Mouse (Mus musculus): Measurements from ENCODE around the gene Nrip2.
"Not testable (repeated sequence)": the region's sequence is repeated elsewhere in the genome, so short reads cannot be mapped to it uniquely, and the experiment has no call there.

Nrip2 gene

GRCm38 (mm10) chr6:128398996-128399395 is at the start of gene Nrip2:
Gene Nrip2, plus strand, starts transcription at chr6:128399296.
- DNase-seq: no peak

DNA sequence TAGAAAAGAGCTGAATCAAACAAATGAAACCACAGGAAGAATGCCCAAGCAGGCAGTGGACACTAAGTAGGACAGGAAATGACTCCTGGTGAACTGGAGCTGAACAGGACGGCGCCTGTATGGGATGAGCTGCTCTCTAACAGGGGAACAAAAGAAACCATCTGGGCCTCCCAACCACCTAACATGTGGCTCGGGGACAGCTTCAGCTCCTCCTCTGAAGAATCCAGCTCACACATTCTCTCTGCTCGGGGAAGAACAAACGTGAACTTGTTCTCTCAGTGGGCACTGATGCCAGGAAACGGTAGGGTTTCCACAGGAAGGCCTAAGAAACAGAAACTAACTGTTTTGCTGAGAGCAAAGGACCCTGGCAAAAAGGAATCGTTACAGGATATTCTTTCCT is 49.4 kb upstream of the Nrip2 start:
- DNase-seq: peak; percentile 12

DNA sequence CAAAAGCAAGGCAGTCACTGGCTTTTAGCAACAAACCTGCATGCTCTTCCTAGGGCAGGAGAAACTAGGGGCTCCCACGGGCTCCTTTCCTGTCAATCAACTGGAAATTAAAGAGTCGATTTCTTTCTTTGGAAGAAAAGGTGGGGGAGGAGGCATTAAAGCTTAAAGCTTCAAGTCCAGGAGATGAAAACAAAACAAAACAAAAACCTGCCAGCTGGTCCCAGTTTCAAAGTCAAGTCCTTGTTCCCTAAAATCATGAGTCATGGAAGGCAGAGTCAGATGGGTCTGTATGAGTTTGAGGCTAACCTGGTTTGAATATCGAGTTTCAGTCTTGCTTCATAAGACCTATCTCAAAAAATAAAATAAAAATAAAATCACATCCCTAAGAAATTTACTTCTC is 45.0 kb upstream of the Nrip2 start:
- DNase-seq: no peak

DNA sequence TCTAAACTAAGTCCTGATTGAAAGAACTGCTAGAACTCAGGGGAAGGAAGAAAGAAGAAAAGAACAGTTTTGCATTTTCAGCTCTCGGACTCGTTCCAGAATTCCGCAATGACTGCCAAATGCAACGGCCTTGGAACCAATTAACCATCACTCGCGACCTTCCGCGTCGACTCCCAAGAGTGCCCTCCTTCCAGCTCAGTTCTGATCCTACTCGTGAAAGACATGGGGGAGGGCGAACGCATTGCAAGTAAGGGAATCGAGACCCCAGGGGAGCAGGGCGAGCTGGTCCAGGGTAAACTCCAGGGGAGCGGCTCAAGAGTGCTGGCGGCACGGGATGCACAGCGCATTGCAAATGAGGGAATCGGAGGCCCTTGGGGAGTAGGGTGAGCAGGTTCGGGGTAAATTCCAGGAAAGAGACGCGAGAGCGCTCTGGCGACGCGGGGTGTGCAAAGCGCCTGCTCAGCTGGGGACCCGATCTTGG is 43.9 kb upstream of the Nrip2 start:
- DNase-seq: peak; percentile 42

DNA sequence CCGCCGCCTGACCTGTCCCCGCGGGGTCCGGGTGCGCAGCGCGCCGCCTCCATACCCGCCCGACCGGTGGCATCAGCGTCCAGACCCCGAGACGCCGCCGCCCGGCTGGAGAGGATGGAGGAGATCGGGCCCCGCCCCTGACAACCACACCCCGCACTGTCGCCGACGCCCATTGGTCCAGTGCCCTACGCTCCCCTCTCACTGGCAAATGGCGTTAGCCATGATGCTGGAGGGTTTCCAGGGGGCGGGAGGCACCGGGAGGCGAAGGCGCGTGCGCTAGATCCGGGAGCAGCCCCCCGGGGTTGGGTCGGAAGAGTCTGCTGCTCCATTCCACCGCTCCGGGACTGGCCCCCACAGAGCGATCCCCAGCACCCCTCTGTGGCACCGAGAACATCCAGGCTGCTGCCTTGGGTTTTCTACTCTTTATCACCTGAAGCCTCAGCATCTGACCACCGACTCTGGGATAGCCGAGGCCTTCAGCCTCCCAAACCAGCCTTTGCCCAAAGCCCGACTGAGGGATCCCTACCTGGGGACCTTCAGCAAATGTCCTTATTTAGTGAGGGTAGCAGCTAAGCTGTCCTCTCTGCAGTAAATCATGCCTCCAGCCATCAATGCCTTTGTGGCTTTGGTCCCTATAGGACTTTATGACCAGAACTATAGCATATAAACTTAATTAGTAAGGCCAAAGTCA is 43.2 kb upstream of the Nrip2 start, which contains the start of gene Tulp3:
Gene Tulp3 (minus strand): TSS at position 126 of the 691 bp plus-strand sequence.
- peak; percentile 99 for DNase-seq

DNA sequence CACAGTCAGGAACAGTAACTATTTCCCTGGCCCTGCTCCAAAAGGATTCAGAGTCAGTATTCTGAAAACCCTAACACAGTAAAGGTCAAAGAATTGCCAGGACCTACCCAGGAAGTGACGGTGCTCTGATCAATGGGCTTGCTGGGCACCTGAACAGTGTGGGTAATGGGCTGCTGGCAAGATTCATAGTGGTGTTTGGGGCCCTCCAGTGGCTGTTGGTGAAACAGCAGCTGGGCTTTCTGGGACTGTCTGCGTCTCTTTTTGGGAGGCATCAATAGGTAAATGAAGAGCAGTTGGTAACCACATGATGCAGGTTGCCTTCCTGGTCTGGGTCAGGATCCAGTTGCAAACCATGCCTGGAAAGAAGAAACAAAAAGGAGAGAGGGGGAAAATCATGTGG is 40.1 kb upstream of the Nrip2 start:
- peak; percentile 69 for DNase-seq

DNA sequence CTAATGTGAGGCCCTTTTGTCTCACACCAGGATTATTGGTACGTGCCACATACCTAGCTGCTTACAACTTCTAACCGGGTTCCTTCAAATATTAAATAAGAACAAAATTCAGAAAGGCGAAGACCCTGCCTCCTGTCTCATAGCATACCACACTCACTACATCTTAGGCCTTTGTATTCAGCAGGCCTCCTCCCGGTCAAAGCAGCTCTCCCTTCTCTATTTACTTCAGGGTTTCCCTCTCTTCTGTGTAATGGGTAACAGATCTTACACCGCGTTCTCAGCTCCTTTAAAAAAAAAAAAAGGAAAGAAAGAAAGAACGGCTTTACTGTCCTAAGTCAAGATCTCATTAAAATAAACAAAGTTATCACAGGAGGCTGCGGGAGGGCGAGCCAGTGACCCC is 37.2 kb upstream of the Nrip2 start:
- DNase-seq: no peak

- DNase-seq: peak; percentile 84
Observed at GRCm38 (mm10) chr6:128362381-128363006, 36.6 kb upstream of the Nrip2 start, which contains the start of the genes Rhno1 and Foxm1. Gene Rhno1, minus strand, starts transcription at chr6:128362911. Gene Foxm1, plus strand, starts transcription at chr6:128362967.

DNA sequence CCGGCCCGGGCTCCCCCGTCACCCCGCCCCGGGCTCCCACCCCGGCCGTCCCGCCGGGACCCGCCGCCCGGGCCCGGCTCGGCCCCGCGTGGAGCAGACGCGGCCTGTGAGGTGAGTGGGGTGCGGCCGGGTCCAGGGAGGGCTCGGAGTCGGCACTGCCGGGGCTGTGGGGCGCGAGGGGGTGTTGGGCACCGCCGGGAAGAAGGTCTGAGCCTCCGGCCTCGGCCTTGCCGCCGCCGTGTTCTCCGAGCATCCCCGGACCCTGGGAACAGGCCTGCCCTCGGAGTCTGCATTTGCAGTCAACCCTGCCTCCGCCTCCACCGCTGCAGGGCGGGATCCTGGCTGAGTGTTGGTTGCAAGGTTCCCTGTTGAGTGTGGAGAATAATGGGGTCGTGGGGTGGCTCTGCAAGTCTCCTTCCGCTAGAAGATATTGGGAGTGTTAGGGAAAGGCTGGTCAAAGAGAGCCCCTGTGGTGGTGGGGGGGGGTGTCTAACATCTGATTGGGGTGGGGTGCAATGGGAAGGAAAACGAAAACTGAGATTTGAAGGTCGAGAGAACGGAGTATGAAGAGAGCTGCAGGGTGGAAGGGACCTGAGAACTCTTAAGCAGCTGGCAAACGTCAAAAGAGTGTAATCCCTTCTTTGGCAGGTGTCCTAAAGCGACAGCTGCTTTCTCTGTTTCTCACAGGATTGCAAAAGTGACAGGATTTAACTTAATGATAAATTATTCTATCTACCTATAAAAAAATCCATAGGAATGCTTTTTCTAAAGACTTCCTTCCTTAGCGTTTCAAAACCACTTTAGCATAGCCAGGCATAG is 35.9 kb upstream of the Nrip2 start:
- DNase-seq: no peak

DNA sequence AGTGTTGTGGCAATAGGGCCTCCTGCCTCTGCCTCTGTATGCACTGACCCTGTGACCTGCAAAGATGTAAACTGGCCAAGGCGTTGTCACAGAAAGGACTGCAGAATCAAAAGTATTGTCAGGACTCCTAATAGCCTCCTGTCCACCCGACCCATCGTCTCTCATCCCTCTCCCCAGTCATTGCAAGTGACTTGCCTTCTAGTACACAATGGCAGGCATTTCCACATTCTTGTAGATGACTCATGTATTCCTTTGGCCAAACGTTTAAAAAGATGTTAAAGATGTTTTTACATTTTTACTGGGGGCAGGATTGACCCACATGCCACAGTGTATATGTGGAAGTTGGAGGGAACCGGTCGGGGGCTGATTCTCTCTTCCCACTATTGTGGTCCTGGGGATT is 34.4 kb upstream of the Nrip2 start:
- DNase-seq: no peak

DNA sequence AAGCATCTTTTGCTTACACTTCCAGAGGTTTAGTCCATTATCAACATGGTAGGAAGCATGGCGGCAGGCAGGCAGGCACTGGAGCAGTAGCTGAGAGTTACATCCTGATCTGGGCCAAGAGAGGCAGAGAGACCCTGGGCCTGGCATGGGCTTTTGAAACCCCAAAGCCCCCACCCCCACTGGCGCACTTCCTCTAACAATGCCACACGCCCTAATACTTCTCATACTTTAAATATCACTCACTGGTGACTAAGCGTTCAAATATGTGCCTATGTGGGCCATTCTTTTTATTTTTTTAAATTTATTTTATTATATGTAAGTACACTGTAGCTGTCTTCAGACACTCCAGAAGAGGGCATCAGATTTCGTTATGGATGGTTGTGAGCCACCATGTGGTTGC is 32.6 kb upstream of the Nrip2 start:
- DNase-seq: no peak

DNA sequence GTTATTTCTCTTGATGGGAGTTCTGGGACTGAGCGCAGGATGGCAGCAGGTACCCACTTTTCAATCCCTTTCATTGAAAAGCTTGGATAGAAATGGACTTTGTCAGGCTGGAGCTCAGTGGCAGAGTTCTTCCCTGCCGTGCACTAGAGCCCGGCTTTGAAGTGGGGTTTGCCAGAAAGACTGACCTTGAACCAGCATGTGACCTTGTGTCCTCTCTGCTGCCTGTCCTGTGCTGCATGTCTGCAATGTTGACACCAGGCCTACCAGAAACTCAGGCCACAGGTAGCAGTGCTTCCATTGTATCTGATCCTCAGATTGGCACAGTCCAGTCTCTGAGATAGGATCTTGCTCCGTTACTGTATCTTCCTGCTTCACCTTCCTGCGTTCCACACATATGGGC is 29.1 kb upstream of the Nrip2 start:
- no peak for DNase-seq

GRCm38 (mm10) chr6:128375192-128375591 is 23.9 kb upstream of the Nrip2 start, which contains the start of the genes Tex52 and Gm44596:
Gene Tex52, plus strand, starts transcription at chr6:128375456.
Gene Gm44596, plus strand, starts transcription at chr6:128375503.
- DNase-seq: no peak

DNA sequence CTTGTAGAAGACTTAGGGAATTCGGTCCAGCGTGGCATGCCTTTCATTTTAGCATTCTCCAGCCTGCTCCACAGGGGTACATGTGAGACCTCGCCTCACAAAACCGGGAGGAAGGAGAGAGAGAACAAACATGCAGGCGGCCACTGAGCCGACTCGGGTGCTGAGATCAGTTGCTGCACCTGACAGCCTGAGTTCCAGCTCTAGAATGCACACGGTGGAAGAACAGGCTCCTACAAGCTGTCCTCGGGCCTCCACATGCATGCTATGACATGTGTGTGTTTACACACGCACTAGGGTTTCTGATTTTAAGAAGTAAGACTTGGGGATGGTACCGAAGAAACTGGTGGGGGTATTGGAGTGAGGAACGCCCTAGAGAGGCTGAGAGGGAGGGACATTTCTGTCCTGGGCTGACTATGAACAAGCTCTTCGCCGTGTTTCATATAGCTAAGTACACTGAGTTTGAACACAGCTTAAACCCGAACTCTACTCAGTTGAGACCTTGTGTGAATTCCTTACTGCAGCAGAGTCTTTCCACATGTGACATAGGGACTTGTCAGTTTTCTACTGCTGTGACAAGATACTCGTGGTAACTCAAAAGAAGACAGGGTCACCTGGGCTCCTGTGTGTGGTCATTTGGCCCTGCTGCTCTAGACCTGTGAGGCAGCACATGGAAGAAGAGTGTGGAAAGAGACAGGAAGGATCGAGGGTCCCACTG is 22.6 kb upstream of the Nrip2 start:
- DNase-seq: no peak

GRCm38 (mm10) chr6:128379636-128380035 is 19.5 kb upstream of the Nrip2 start:
- DNase-seq: no peak

DNA sequence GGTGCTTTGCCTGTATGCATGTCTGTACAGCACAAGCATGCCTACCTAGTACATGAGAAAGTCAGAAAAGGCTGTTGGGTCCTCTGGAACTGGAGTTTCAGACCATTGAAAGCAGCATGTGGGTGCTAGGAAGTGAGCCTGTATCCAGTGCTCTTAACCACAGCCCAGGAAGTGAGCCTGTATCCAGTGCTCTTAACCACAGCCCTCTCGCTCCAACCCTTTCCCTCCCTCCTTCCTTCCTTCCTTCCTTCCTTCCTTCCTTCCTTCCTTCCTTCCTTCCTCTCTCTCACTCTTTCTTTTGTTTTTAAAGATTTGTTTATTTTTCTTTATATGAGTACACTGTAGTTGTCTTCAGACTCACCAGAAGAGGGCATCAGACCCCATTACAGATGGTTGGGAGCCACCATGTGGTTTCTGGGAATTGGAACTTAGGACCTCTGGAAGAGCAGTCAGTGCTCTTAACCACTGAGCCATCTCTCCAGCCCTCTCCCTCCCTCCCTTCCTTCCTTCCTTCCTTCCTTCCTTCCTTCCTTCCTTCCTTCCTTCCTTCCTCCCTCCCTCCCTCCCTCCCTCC is 18.4 kb upstream of the Nrip2 start:
- DNase-seq: not testable (repeated sequence)

DNA sequence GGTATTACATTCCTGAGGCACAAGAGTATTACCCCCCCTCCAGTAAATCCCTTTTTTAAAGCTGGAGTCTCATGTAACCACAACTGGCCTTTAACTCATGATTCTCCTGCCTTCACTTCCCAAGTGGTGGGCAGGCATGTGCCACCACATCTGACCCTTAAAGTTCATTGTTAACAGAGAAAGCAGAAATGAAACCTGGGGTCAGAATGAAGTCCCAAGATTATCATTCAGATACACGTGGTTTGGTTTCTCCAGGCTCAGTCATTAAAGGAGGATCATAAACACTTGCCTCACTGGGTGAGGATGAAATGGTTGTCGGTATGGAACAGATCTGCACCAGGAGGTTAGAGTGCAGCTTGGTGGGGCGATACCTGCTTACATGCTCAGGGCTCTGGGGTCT is 17.8 kb upstream of the Nrip2 start:
- DNase-seq: no peak

- DNase-seq: no peak
Observed at GRCm38 (mm10) chr6:128383752-128384151, 15.3 kb upstream of the Nrip2 start.

DNA sequence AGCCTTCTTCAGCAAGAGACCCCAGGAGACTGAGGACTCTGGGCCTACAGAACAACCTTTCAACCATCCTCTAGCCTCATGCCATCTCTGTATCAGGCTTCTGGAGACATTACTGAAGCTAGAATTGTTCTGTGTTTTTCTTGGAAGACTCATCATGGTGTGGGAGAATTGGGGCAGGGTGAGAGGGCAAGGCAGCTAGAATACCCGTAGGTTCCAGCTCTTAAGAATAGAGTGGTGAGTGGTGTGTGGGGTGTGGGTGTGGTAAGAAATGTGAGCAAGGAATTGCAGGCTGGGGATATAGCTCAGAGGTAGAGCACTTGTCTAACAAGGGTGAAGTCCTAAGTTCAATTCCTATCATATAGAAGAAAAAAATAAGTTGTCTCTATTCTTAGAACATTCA is 14.1 kb upstream of the Nrip2 start:
- no peak for DNase-seq

DNA sequence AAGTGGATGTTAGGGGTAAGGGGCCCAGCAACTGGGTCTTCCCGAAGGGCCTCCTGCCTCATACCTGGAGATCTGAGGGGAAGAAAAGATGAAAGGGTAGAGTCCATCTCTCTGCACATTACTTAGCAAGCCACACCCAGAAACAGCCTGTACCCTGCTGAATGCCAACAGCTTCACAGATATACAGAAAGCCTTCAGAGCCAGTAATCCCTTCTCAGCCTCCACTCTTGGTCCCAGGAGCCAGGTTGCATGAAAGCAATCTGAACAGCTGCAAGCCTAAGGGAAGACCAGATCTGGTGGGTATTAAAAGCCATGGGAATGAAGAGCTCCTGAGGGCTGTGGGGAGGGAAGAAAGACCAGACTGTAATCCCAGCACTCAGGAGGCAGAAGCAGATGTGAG is 9.9 kb upstream of the Nrip2 start:
- DNase-seq: no peak

- no peak for DNase-seq
Observed at GRCm38 (mm10) chr6:128390683-128391082, 8.4 kb upstream of the Nrip2 start.

GRCm38 (mm10) chr6:128397574-128398261 is 1.4 kb upstream of the Nrip2 start:
- no peak for DNase-seq
